Mouse (Mus musculus) kidney, adult 8-10 months (tissue): ENCODE results near the gene Wnt3.

Experiments
- DNase-seq, 2 experiments: peaks; one replicate each; pipeline ENCODE4 v3.0.0; 2022

Gene Wnt3

GRCm38 (mm10) chr11:103772505-103773386, 1.2 kb upstream of the Wnt3 start:
- DNase-seq = no peak

GRCm38 (mm10) chr11:103774228-103774530, 229 bp downstream of the Wnt3 start:
- DNase-seq = no peak

GRCm38 (mm10) chr11:103780152-103780551, 6.2 kb downstream of the Wnt3 start:
- DNase-seq = no peak

- DNase-seq = no peak
Observed at GRCm38 (mm10) chr11:103789951-103790350, 16.0 kb downstream of the Wnt3 start.

- DNase-seq = no peak
Observed at GRCm38 (mm10) chr11:103801128-103801527, 27.2 kb downstream of the Wnt3 start.

- no peak for DNase-seq
Observed at GRCm38 (mm10) chr11:103804126-103804525, 30.2 kb downstream of the Wnt3 start.

- no peak for DNase-seq
Observed at GRCm38 (mm10) chr11:103804804-103805203, 30.9 kb downstream of the Wnt3 start.

- DNase-seq = no peak
Observed at GRCm38 (mm10) chr11:103807966-103808365, 34.0 kb downstream of the Wnt3 start.

- DNase-seq = no peak
Observed at GRCm38 (mm10) chr11:103808771-103809610, 35.0 kb downstream of the Wnt3 start.

- no peak for DNase-seq
Observed at GRCm38 (mm10) chr11:103809611-103810598, 36.0 kb downstream of the Wnt3 start.

GRCm38 (mm10) chr11:103810631-103811030, 36.7 kb downstream of the Wnt3 start:
- no peak for DNase-seq

GRCm38 (mm10) chr11:103811246-103811645, 37.3 kb downstream of the Wnt3 start:
- no peak for DNase-seq

- DNase-seq = no peak
Observed at GRCm38 (mm10) chr11:103814808-103815207, 40.9 kb downstream of the Wnt3 start.

GRCm38 (mm10) chr11:103815986-103816385, 42.0 kb downstream of the Wnt3 start:
- peak in 1 of 2 experiments; percentile 8 for DNase-seq

- DNase-seq = no peak
Observed at GRCm38 (mm10) chr11:103816719-103817118, 42.8 kb downstream of the Wnt3 start.

GRCm38 (mm10) chr11:103827201-103827600, 53.3 kb downstream of the Wnt3 start:
- DNase-seq = no peak

- no peak for DNase-seq
Observed at GRCm38 (mm10) chr11:103828866-103829265, 54.9 kb downstream of the Wnt3 start.

GRCm38 (mm10) chr11:103829956-103830355, 56.0 kb downstream of the Wnt3 start:
- DNase-seq = no peak

GRCm38 (mm10) chr11:103830476-103830875, 56.5 kb downstream of the Wnt3 start:
- DNase-seq = no peak

- DNase-seq = no peak
Observed at GRCm38 (mm10) chr11:103831766-103832165, 57.8 kb downstream of the Wnt3 start.

GRCm38 (mm10) chr11:103832331-103832730, 58.4 kb downstream of the Wnt3 start:
- DNase-seq = no peak

GRCm38 (mm10) chr11:103838955-103839354, 65.0 kb downstream of the Wnt3 start:
- DNase-seq = no peak

- DNase-seq = no peak
Observed at GRCm38 (mm10) chr11:103840834-103841233, 66.9 kb downstream of the Wnt3 start.
